Mouse (Mus musculus): ENCODE measurements around the gene Tifa. TPM values are rescaled to one million over a fixed set of nuclear protein-coding genes. Genes with fewer than 3 reads are reported as not detected.
"Not testable (repeated sequence)": the region's sequence is repeated elsewhere in the genome, so short reads cannot be mapped to it uniquely, and the experiment has no call there.

The Tifa gene
- polyA plus RNA-seq, 1 experiment from 2014 or later: 27.4 TPM

DNA sequence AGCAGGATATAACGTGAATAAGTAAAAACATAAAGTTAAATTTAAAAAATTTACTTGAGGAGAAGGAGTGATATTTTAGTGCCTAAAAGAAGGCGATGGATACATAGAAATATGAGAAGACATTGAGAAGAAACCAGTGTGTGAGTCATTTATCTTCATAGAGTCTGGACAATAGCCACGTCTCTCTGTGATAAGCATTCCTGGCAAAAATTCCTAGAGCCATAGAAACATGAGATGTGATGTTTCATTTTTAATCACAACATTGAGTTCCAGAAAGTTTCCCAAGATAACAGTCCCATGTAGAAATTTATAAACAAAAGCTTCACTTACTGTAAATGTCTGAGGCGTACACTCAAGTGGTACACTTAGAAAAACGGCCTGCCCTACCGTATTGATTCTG is 6.7 kb upstream of the Tifa start:
- 61% methylated on average over 6 of the region's 6 CpGs for WGBS
- no peak overlapping the region for H3K27ac ChIP-seq (ENCODE audit: low read length)
- no peaks in the 10 kb centered on the region for H3K9me3 ChIP-seq (ENCODE audit: control insufficient read depth, low read length)
- no peaks in the 10 kb centered on the region for H3K4me1 ChIP-seq (ENCODE audit: control insufficient read depth, insufficient read depth, low read length)
- no peaks in the 10 kb centered on the region for H3K27me3 ChIP-seq (replicated peaks; ENCODE audit: control insufficient read depth, insufficient read depth, low read length)
- H3K9ac ChIP-seq (ENCODE audit: low read depth, low read length): no peak overlapping the region
- no peak for ATAC-seq
- H3K36me3 ChIP-seq (ENCODE audit: control insufficient read depth, insufficient read depth, low read length): no peaks in the 10 kb centered on the region
- H3K4me3 ChIP-seq (ENCODE audit: low read length): no peak overlapping the region
- no peak overlapping the region for H3K4me2 ChIP-seq (ENCODE audit: low read depth, low read length)

DNA sequence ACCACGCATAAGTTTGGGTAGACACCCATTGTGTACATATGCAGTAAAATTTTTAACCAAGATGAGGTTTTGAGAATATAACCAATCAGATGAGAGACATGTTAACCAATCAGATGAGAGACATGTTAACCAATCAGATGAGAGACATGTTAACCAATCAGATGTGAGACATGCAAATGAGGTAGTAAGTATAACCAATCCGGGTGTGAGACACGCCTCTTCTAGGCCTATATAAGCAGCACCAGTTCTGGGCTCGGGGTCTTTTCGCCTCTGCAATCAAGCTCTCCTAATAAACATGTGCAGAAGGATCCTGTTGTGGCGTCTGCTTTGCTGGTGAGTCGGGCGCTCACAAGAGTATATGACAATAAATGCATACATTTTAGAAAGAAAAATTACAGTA is 5.9 kb upstream of the Tifa start:
- not testable (repeated sequence) for H3K9ac ChIP-seq (ENCODE audit: low read depth, low read length); H3K27me3 ChIP-seq (replicated peaks; ENCODE audit: control insufficient read depth, insufficient read depth, low read length); H3K4me1 ChIP-seq (ENCODE audit: control insufficient read depth, insufficient read depth, low read length); H3K27ac ChIP-seq (ENCODE audit: low read length); ATAC-seq; H3K36me3 ChIP-seq (ENCODE audit: control insufficient read depth, insufficient read depth, low read length); H3K9me3 ChIP-seq (ENCODE audit: control insufficient read depth, low read length); H3K4me3 ChIP-seq (ENCODE audit: low read length); H3K4me2 ChIP-seq (ENCODE audit: low read depth, low read length)
- 98% methylated on average over 8 of the region's 8 CpGs for WGBS

DNA sequence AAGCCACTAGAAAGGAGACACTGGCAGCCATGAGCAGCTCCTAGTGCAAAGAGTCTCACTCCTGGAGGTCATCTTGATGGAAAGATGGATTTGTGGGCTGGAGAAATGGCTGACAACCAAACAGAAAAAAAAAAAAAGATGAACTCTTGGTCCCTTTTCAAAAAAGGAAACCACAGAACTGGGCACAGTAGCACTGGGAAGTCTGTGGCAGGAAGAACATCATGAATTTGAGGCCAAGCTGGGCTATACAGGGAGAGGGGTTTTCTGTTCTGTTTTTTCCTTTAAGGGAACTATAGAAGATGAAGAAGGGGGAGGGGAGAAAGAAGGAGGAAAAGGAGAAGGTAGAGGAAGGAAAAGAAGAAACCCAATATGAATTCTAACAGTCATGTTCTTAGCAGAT is 2.6 kb upstream of the Tifa start:
- H3K4me1 ChIP-seq (ENCODE audit: control insufficient read depth, insufficient read depth, low read length): peaks cover 6% of the 10 kb centered on the region; the same call in 1 of the 2 replicates
- H3K9me3 ChIP-seq (ENCODE audit: control insufficient read depth, low read length): no peaks in the 10 kb centered on the region
- no peak overlapping the region for H3K4me2 ChIP-seq (ENCODE audit: low read depth, low read length)
- H3K9ac ChIP-seq (ENCODE audit: low read depth, low read length): no peak overlapping the region
- ATAC-seq: no peak
- no peak overlapping the region for H3K4me3 ChIP-seq (ENCODE audit: low read length)
- no peaks in the 10 kb centered on the region for H3K27me3 ChIP-seq (replicated peaks; ENCODE audit: control insufficient read depth, insufficient read depth, low read length)
- H3K27ac ChIP-seq (ENCODE audit: low read length): no peak overlapping the region
- no peaks in the 10 kb centered on the region for H3K36me3 ChIP-seq (ENCODE audit: control insufficient read depth, insufficient read depth, low read length)

DNA sequence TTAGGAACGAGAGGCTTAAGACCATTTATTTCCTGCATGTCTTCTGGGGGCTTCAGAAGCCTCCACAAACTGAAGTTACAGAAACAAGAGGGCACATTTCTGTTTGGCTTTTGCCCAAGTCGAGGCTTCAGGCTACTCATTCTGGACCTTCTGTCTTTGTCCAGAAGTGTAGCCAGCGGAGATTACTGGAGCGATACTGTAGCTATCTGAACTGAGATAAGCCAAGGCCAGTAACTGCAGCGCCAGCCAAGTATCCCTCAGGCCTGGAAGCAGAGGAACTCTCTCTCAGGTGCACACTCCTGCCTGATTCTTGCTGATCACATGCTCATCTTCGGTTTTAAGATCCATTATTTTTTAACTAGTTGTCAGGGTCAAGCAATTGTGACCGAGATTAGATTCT is 1.6 kb upstream of the Tifa start:
- Histone ChIP-seq H3K27me3 (replicated peaks; ENCODE audit: control insufficient read depth, insufficient read depth, low read length) (no peaks in the 10 kb centered on the region), H3K9me3 (ENCODE audit: control insufficient read depth, low read length) (no peaks in the 10 kb centered on the region), H3K27ac (ENCODE audit: low read length) (peak overlapping the region; percentile 51; the same call in 1 of the 2 replicates), H3K4me3 (ENCODE audit: low read length) (peak overlapping the region; percentile 4), H3K9ac (ENCODE audit: low read depth, low read length) (no peak overlapping the region), H3K4me2 (ENCODE audit: low read depth, low read length) (no peak overlapping the region), H3K4me1 (ENCODE audit: control insufficient read depth, insufficient read depth, low read length) (peaks cover 6% of the 10 kb centered on the region; the same call in 1 of the 2 replicates), H3K36me3 (ENCODE audit: control insufficient read depth, insufficient read depth, low read length) (no peaks in the 10 kb centered on the region)
- WGBS: 44% methylated on average over 7 of the region's 7 CpGs
- no peak for ATAC-seq

DNA sequence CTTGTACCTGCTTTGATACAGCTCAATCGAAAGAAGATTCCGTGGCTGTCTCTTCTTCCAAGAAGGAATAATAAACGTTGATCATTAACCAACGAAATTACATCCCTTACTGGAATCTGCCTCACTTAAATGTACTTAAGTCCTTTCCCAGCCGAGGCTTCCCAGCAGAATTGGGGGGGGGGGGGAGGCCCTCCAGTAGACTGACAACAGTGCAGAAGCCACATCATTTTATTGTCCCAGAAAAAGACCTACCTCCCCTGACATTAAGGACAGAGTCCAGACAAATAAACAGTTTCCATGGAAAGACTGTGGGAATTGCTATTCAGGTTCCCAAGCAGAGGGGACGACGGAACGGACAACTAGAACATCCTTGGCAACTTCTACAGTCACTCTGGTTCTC is 686 bp upstream of the Tifa start:
- ATAC-seq: peak; percentile 74
- peaks cover 6% of the 10 kb centered on the region; the same call in 1 of the 2 replicates for H3K4me1 ChIP-seq (ENCODE audit: control insufficient read depth, insufficient read depth, low read length)
- H3K27me3 ChIP-seq (replicated peaks; ENCODE audit: control insufficient read depth, insufficient read depth, low read length): no peaks in the 10 kb centered on the region
- H3K9ac ChIP-seq (ENCODE audit: low read depth, low read length): peak overlapping the region; percentile 81
- WGBS: 24% methylated on average over 8 of the region's 8 CpGs
- H3K9me3 ChIP-seq (ENCODE audit: control insufficient read depth, low read length): no peaks in the 10 kb centered on the region
- H3K36me3 ChIP-seq (ENCODE audit: control insufficient read depth, insufficient read depth, low read length): no peaks in the 10 kb centered on the region
- peak overlapping the region; percentile 78 for H3K27ac ChIP-seq (ENCODE audit: low read length)
- peak overlapping the region; percentile 90; the same call in 1 of the 2 replicates for H3K4me2 ChIP-seq (ENCODE audit: low read depth, low read length)
- H3K4me3 ChIP-seq (ENCODE audit: low read length): peak overlapping the region; percentile 77

DNA sequence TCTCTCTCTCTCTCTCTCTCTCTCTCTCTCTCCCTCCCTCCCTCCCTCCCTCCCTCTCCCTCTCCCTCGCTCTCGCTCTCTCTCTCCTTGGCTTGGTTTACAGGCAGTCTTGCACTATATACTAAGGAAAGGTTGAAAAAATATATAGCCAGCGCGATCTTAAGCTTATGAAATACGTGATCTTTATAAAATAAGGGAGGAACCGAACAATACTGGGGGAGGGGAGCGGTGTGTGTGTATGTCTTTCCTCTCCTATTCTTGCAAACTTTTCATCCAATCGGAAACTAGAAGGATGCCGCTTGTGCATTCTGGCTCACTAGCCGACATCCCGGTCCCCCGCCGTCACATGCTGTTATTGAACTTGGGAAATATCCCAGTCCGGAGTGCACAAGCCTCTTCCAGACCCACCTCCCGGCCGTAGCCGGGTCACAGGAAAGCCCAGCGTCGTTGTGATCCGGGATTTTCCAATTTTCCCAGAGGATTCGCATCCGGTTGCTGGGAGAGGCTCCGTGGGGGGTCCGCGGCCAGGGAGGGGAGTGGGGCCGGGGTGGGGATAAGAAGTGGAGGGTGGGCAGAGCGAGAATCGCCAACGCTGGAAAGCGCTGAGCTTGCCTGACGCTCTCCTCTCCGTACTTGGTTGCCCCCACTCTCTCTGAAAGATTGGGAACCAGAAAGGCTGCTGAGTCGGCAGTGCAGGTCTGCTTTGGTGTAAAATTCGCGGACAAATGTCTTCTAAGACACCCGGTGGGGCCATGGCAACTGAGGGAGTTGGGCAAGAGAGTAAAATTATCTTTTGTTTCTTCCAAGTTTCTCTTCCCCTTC is 840 bp downstream of the Tifa start:
- H3K27ac ChIP-seq (ENCODE audit: low read length): peak overlapping the region; percentile 78
- peaks cover 6% of the 10 kb centered on the region; the same call in 1 of the 2 replicates for H3K4me1 ChIP-seq (ENCODE audit: control insufficient read depth, insufficient read depth, low read length)
- 0 out of 2 replicates have a peak, but pooled peaks cover 3% of the 10 kb centered on the region for H3K36me3 ChIP-seq (ENCODE audit: control insufficient read depth, insufficient read depth, low read length)
- H3K9me3 ChIP-seq (ENCODE audit: control insufficient read depth, low read length): no peaks in the 10 kb centered on the region
- H3K9ac ChIP-seq (ENCODE audit: low read depth, low read length): peak overlapping the region; percentile 81
- ATAC-seq: peak; percentile 37
- under 1% methylated on average over 34 of the region's 36 CpGs for WGBS
- no peaks in the 10 kb centered on the region for H3K27me3 ChIP-seq (replicated peaks; ENCODE audit: control insufficient read depth, insufficient read depth, low read length)
- H3K4me2 ChIP-seq (ENCODE audit: low read depth, low read length): peak overlapping the region; percentile 90
- H3K4me3 ChIP-seq (ENCODE audit: low read length): peak overlapping the region; percentile 77

DNA sequence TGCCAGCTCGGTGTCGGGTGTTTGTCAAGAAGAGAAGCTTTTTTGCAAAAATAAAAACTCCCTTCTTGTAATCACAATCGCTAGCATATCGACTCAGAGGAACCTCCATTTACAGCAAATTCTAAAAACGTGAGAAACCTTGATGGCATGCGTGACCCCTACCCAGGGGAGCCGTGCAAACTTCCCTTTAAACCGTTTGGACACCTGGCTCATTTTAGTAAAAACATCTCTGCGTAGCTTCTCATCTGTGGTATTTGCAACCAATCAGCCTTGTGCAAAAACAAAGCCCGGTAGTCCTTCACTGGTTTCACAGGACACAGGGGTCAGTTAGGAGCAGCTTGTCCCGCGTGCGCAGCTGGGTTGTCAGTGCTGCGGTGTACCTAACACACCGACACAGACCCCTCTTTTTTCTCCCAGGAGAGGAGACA is 1.5 kb downstream of the Tifa start:
- WGBS: under 1% methylated on average over 15 of the region's 15 CpGs
- Histone ChIP-seq H3K36me3 (ENCODE audit: control insufficient read depth, insufficient read depth, low read length) (0 out of 2 replicates have a peak, but pooled peaks cover 3% of the 10 kb centered on the region), H3K27ac (ENCODE audit: low read length) (peak overlapping the region; percentile 78), H3K4me3 (ENCODE audit: low read length) (peak overlapping the region; percentile 77), H3K9ac (ENCODE audit: low read depth, low read length) (peak overlapping the region; percentile 81), H3K27me3 (replicated peaks; ENCODE audit: control insufficient read depth, insufficient read depth, low read length) (no peaks in the 10 kb centered on the region), H3K9me3 (ENCODE audit: control insufficient read depth, low read length) (no peaks in the 10 kb centered on the region), H3K4me2 (ENCODE audit: low read depth, low read length) (peak overlapping the region; percentile 90), H3K4me1 (ENCODE audit: control insufficient read depth, insufficient read depth, low read length) (peaks cover 6% of the 10 kb centered on the region; the same call in 1 of the 2 replicates)
- ATAC-seq: 0 out of 2 replicates have a peak, but pooled peaks have one; percentile 3

DNA sequence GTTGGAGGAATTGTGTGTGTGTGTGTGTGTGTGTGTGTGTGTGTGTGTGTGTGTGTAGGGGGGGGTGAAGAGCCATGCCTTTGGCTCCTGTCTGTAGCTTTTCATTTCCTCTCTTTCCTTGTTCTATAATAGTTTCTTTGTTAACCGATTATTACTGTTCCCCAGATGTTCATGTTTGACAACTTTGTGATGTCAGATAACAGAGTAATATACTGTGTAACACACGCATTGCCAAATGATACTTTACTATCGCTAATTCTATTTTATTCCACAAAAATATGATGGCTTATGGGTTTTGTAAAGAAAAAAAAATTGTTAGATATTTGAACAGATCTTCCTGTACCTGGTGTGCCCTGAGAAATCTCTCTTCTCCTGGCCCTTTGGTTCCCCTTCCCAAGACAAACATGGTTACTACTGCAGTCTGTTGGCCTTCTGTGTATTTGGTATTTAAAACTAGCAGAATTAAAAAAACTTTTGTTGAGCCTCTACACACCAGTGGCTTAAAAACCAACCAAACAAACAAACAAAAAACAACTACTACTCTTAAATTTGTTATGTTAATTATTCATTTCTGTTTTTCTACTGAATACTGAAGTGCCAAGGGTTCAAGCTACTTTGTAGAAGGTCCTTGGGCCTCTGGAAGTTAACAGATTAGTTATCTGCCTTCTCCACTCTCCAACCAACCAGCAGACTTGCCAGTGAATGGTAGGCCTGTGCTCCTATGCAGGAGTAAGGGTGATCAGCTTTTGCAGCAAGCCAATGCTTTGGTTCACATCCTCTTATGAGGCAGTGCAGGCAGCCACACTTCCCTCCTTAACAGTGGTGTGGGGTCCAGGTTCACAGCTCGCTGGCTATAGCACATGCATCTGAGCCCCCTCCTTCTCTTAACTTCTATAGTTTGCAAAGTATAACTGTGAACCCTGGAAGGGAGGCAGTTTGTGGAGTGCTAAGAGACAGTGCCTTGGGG is 2.3 kb downstream of the Tifa start:
- Histone ChIP-seq H3K4me1 (ENCODE audit: control insufficient read depth, insufficient read depth, low read length) (peaks cover 6% of the 10 kb centered on the region; the same call in 1 of the 2 replicates), H3K9me3 (ENCODE audit: control insufficient read depth, low read length) (no peaks in the 10 kb centered on the region), H3K4me2 (ENCODE audit: low read depth, low read length) (peak overlapping the region; percentile 90), H3K4me3 (ENCODE audit: low read length) (peak overlapping the region; percentile 77), H3K9ac (ENCODE audit: low read depth, low read length) (peak overlapping the region; percentile 81; the same call in 1 of the 2 replicates), H3K36me3 (ENCODE audit: control insufficient read depth, insufficient read depth, low read length) (0 out of 2 replicates have a peak, but pooled peaks cover 3% of the 10 kb centered on the region), H3K27me3 (replicated peaks; ENCODE audit: control insufficient read depth, insufficient read depth, low read length) (no peaks in the 10 kb centered on the region), H3K27ac (ENCODE audit: low read length) (peak overlapping the region; percentile 78; the same call in 1 of the 2 replicates)
- 40% methylated on average over 4 of the region's 4 CpGs for WGBS
- peak; percentile 12; the same call in 1 of the 2 replicates for ATAC-seq

DNA sequence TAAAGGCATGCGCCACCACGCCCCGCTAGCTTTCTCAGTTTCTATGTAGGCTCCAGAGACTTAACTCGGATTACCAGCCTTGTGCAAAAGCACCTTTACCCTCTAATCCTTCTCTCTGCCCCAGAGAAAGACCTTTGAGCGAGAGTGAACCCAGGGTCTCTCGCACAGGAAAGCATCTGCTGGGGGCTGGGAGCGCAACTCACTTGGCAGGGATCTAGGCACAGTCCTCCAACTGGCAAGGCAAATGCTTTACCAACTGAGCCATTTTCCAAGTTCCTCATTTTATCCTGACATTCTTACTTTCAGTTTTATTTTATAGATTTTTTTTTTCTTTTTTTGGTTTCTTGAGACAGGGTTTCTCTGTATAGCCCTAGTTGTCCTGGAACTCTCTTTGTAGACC is 3.4 kb downstream of the Tifa start:
- Histone ChIP-seq H3K4me1 (ENCODE audit: control insufficient read depth, insufficient read depth, low read length) (peaks cover 6% of the 10 kb centered on the region; the same call in 1 of the 2 replicates), H3K9me3 (ENCODE audit: control insufficient read depth, low read length) (no peaks in the 10 kb centered on the region), H3K9ac (ENCODE audit: low read depth, low read length) (no peak overlapping the region), H3K27ac (ENCODE audit: low read length) (no peak overlapping the region), H3K27me3 (replicated peaks; ENCODE audit: control insufficient read depth, insufficient read depth, low read length) (no peaks in the 10 kb centered on the region), H3K4me3 (ENCODE audit: low read length) (no peak overlapping the region), H3K36me3 (ENCODE audit: control insufficient read depth, insufficient read depth, low read length) (0 out of 2 replicates have a peak, but pooled peaks cover 3% of the 10 kb centered on the region), H3K4me2 (ENCODE audit: low read depth, low read length) (no peak overlapping the region)
- 87% methylated on average over 7 of the region's 7 CpGs for WGBS
- no peak for ATAC-seq

Measured in intestine, embryonic 16.5 days (tissue).